Mouse (Mus musculus) neural tube, embryonic 15.5 days (tissue): ENCODE measurements around the gene Srpk1. TPM values are rescaled to one million over a fixed set of nuclear protein-coding genes. Genes with fewer than 3 reads are reported as not detected.
"Not testable (repeated sequence)": the region's sequence is repeated elsewhere in the genome, so short reads cannot be mapped to it uniquely, and the experiment has no call there.

Experiments
- ATAC-seq: fragments of 200-750 bp; cut with Nextera tagmentation; 2 replicates; pipeline ENCODE4 v1.8.0; 2017; ENCODE audit warnings: mild to moderate bottlenecking, moderate TSS enrichment, moderate library complexity; ENCODE audit not compliant: low FRiP score
- H3K27ac ChIP-seq: fragments of 300-500 bp; sonication (generic); replicated peaks from 2 replicates; pipeline ENCODE4 v1.5.1; 2015; ENCODE audit warnings: mild to moderate bottlenecking, inconsistent platforms
- H3K27me3 ChIP-seq: fragments of 300-500 bp; sonication (generic); replicated peaks from 2 replicates; pipeline ENCODE4 v1.6.1; 2015; ENCODE audit warnings: inconsistent platforms
- H3K36me3 ChIP-seq: fragments of 300-500 bp; sonication (generic); 2 replicates; pipeline ENCODE4 v1.6.1; 2015; ENCODE audit warnings: inconsistent platforms
- H3K4me1 ChIP-seq: fragments of 300-500 bp; sonication (generic); 2 replicates; pipeline ENCODE4 v1.6.1; 2015; ENCODE audit warnings: inconsistent platforms
- H3K4me2 ChIP-seq: fragments of 300-500 bp; sonication (generic); 2 replicates; pipeline ENCODE4 v1.6.1; 2015; ENCODE audit warnings: inconsistent platforms, mild to moderate bottlenecking, moderate library complexity
- H3K4me3 ChIP-seq: fragments of 300-500 bp; sonication (generic); replicated peaks from 2 replicates; pipeline ENCODE4 v1.5.1; 2015; ENCODE audit warnings: mild to moderate bottlenecking, inconsistent platforms
- H3K9ac ChIP-seq: fragments of 300-500 bp; sonication (generic); replicated peaks from 2 replicates; pipeline ENCODE4 v1.6.1; 2015; ENCODE audit warnings: mild to moderate bottlenecking, inconsistent platforms
- H3K9me3 ChIP-seq: fragments of 300-500 bp; sonication (generic); replicated peaks from 2 replicates; pipeline ENCODE4 v1.6.1; 2016; ENCODE audit warnings: inconsistent platforms
- WGBS: fragments of 180-500 bp; shearing (Covaris S2); methylation state at CpG from one replicate; pipeline ENCODE4 v1.1.7; 2015; ENCODE audit warnings: mixed read lengths; 5-methylcytosine and 5-hydroxymethylcytosine counted together
- polyA plus RNA-seq: library from polyadenylated mRNA; unstranded; fragments of >200 nt; fragmentation: Nextera tagmentation; extraction: Ambion mirVana; gene quantifications from 2 replicates; pipeline ENCODE4 v1.2.1, GENCODE M21; 2015

Gene Srpk1
- polyA plus RNA-seq, 1 experiment from 2014 or later = 85.4 TPM

- no peak overlapping the region for H3K9ac ChIP-seq
- no peaks in the 10 kb centered on the region for H3K36me3 ChIP-seq
- H3K9me3 ChIP-seq = no peaks in the 10 kb centered on the region
- no peak for ATAC-seq
- no peak overlapping the region for H3K4me2 ChIP-seq
- H3K27ac ChIP-seq = no peak overlapping the region
- H3K27me3 ChIP-seq = no peaks in the 10 kb centered on the region; the same call in 1 of the 2 replicates
- no peak overlapping the region for H3K4me3 ChIP-seq
- peaks cover 10% of the 10 kb centered on the region for H3K4me1 ChIP-seq
- 88% methylated on average over 6 of the region's 6 CpGs for WGBS
Observed at GRCm38 (mm10) chr17:28572941-28573340, 49.6 kb downstream of the Srpk1 start.

DNA sequence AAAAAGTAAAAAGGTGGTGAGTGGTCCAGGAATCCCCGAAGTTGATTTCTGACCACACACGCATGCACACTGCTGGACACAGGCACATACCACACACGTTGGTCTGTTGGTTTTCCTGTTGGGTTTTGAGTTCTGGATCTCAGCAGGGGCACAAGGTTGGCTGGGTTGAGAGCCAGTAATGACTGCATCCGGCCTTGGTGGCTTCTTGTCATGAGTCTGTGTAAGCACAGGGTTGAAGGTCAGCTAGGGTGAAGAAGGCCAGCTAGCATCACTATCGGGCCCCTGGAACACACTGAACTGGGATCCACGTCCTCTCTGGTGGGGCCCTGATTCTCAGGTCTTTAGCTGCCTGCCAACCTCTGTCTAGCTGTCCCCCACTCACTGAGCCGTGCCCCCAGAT, 50.0 kb downstream of the Srpk1 start:
- peaks cover 10% of the 10 kb centered on the region for H3K4me1 ChIP-seq
- no peak overlapping the region for H3K9ac ChIP-seq
- no peak overlapping the region for H3K4me2 ChIP-seq
- no peaks in the 10 kb centered on the region for H3K9me3 ChIP-seq
- ATAC-seq = no peak
- no peak overlapping the region for H3K4me3 ChIP-seq
- H3K27me3 ChIP-seq = no peaks in the 10 kb centered on the region; the same call in 1 of the 2 replicates
- no peak overlapping the region for H3K27ac ChIP-seq
- H3K36me3 ChIP-seq = no peaks in the 10 kb centered on the region
- 84% methylated on average over 7 of the region's 7 CpGs for WGBS

GRCm38 (mm10) chr17:28571868-28572267, 50.6 kb downstream of the Srpk1 start:
- Histone ChIP-seq H3K36me3 (no peaks in the 10 kb centered on the region), H3K9ac (no peak overlapping the region), H3K4me2 (no peak overlapping the region), H3K9me3 (no peaks in the 10 kb centered on the region), H3K27me3 (no peaks in the 10 kb centered on the region; the same call in 1 of the 2 replicates), H3K4me3 (no peak overlapping the region), H3K4me1 (peaks cover 10% of the 10 kb centered on the region), H3K27ac (no peak overlapping the region)
- ATAC-seq = no peak
- 87% methylated on average over 3 of the region's 3 CpGs for WGBS

DNA sequence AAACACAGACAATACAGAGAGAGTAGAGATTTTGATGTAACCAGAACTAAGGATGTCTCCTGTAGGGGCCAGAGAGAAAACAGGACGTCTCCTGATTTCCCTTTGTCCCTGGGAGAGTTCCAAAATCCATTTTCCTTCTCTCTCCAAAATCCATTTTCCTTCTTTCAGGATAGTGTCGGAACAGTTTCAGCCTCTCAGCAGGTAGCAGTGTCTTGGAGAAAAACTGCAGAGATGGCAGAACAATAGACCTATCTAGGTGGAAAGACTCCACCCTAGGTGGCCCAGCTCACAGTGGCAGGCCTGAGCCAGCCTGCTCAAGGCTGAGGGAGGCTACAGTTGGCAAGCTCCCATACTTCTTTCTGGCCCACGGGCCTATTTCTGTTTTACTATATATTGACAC, 55.0 kb downstream of the Srpk1 start:
- WGBS = 42% methylated on average over 3 of the region's 3 CpGs
- H3K27me3 ChIP-seq = no peaks in the 10 kb centered on the region
- no peak overlapping the region for H3K9ac ChIP-seq
- no peaks in the 10 kb centered on the region for H3K9me3 ChIP-seq
- no peaks in the 10 kb centered on the region for H3K36me3 ChIP-seq
- no peak for ATAC-seq
- no peaks in the 10 kb centered on the region for H3K4me1 ChIP-seq
- H3K4me2 ChIP-seq = no peak overlapping the region
- no peak overlapping the region for H3K4me3 ChIP-seq
- H3K27ac ChIP-seq = no peak overlapping the region

DNA sequence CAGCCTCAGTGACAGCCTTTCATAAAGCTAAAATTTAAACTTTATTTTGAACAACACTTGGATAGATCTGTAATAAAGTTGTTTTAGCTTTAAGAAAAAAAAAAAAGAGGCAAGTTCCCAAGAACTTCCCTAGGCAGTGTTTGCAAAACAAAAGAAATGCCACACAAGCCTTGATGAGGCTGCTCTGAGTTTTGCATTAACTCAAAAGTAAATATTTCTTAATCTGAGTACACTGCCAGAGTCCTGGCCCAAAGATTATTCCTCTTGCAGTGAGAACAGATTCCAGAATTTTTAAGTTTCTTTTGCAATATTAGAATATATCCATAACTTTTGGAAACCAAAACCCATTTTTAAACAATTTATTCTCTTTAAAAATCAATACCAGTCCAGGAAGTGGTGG, 57.3 kb downstream of the Srpk1 start:
- Histone ChIP-seq H3K4me2 (no peak overlapping the region), H3K9me3 (no peaks in the 10 kb centered on the region), H3K36me3 (no peaks in the 10 kb centered on the region), H3K9ac (no peak overlapping the region), H3K4me1 (no peaks in the 10 kb centered on the region), H3K27ac (no peak overlapping the region), H3K27me3 (no peaks in the 10 kb centered on the region), H3K4me3 (no peak overlapping the region)
- ATAC-seq = no peak

- Histone ChIP-seq H3K27me3 (no peaks in the 10 kb centered on the region), H3K36me3 (no peaks in the 10 kb centered on the region), H3K9ac (no peak overlapping the region), H3K27ac (no peak overlapping the region), H3K4me2 (no peak overlapping the region), H3K9me3 (no peaks in the 10 kb centered on the region), H3K4me1 (no peaks in the 10 kb centered on the region), H3K4me3 (no peak overlapping the region)
- no peak for ATAC-seq
- WGBS = 59% methylated on average over 7 of the region's 7 CpGs
Observed at GRCm38 (mm10) chr17:28561613-28562012, 60.9 kb downstream of the Srpk1 start.

- no peak for ATAC-seq
- WGBS = 91% methylated on average over 4 of the region's 4 CpGs
- Histone ChIP-seq H3K4me3 (no peak within 1 kb of the TSS), H3K9me3 (no peaks in the 10 kb centered on the region), H3K27me3 (no peaks in the 10 kb centered on the region), H3K4me2 (no peak within 1 kb of the TSS), H3K9ac (no peak within 1 kb of the TSS), H3K4me1 (no peaks in the 10 kb centered on the region), H3K36me3 (no peaks in the 10 kb centered on the region), H3K27ac (no peak within 1 kb of the TSS)
Observed at GRCm38 (mm10) chr17:28560598-28560997, 61.9 kb downstream of the Srpk1 start, which contains the start of gene Clps. Gene Clps, minus strand, starts transcription at chr17:28560766.

- no peaks in the 10 kb centered on the region for H3K27me3 ChIP-seq
- ATAC-seq = no peak
- H3K4me3 ChIP-seq = no peak overlapping the region
- no peak overlapping the region for H3K9ac ChIP-seq
- H3K9me3 ChIP-seq = no peaks in the 10 kb centered on the region
- H3K36me3 ChIP-seq = no peaks in the 10 kb centered on the region
- 75% methylated on average over 6 of the region's 6 CpGs for WGBS
- peaks cover 7% of the 10 kb centered on the region for H3K4me1 ChIP-seq
- H3K4me2 ChIP-seq = no peak overlapping the region
- H3K27ac ChIP-seq = no peak overlapping the region
Observed at GRCm38 (mm10) chr17:28557772-28558171, 64.7 kb downstream of the Srpk1 start.

GRCm38 (mm10) chr17:28556635-28557396, 65.7 kb downstream of the Srpk1 start:
- H3K36me3 ChIP-seq = no peaks in the 10 kb centered on the region
- no peaks in the 10 kb centered on the region for H3K9me3 ChIP-seq
- H3K27me3 ChIP-seq = no peaks in the 10 kb centered on the region
- peaks cover 7% of the 10 kb centered on the region for H3K4me1 ChIP-seq
- no peak overlapping the region for H3K4me3 ChIP-seq
- WGBS = 53% methylated on average over 6 of the region's 6 CpGs
- H3K27ac ChIP-seq = no peak overlapping the region
- no peak overlapping the region for H3K4me2 ChIP-seq
- no peak overlapping the region for H3K9ac ChIP-seq
- ATAC-seq = no peak

GRCm38 (mm10) chr17:28554021-28554420, 68.5 kb downstream of the Srpk1 start:
- not testable (repeated sequence) for H3K27me3 ChIP-seq, H3K27ac ChIP-seq, H3K9me3 ChIP-seq, H3K4me3 ChIP-seq, H3K4me1 ChIP-seq, H3K4me2 ChIP-seq, ATAC-seq, H3K9ac ChIP-seq, H3K36me3 ChIP-seq
- 96% methylated on average over 4 of the region's 4 CpGs for WGBS

GRCm38 (mm10) chr17:28553040-28553793, 69.3 kb downstream of the Srpk1 start:
- WGBS = 5% methylated on average over 14 of the region's 14 CpGs
- Histone ChIP-seq H3K27ac (no peak overlapping the region), H3K9ac (no peak overlapping the region), H3K4me3 (no peak overlapping the region), H3K4me2 (no peak overlapping the region), H3K36me3 (no peaks in the 10 kb centered on the region), H3K9me3 (no peaks in the 10 kb centered on the region), H3K27me3 (no peaks in the 10 kb centered on the region), H3K4me1 (peaks cover 7% of the 10 kb centered on the region)
- ATAC-seq = no peak

- H3K36me3 ChIP-seq = no peaks in the 10 kb centered on the region
- no peak within 1 kb of the TSS for H3K4me3 ChIP-seq
- no peak within 1 kb of the TSS for H3K4me2 ChIP-seq
- no peak within 1 kb of the TSS for H3K27ac ChIP-seq
- ATAC-seq = no peak
- H3K27me3 ChIP-seq = no peaks in the 10 kb centered on the region
- H3K9ac ChIP-seq = no peak within 1 kb of the TSS
- H3K4me1 ChIP-seq = peaks cover 7% of the 10 kb centered on the region
- 79% methylated on average over 14 of the region's 14 CpGs for WGBS
- no peaks in the 10 kb centered on the region for H3K9me3 ChIP-seq
Observed at GRCm38 (mm10) chr17:28549111-28549510, 73.4 kb downstream of the Srpk1 start, which contains the start of gene Clpsl2. Gene Clpsl2, plus strand, starts transcription at chr17:28549411.
